Mouse (Mus musculus): ENCODE results near the gene Slc46a1. TPM values are rescaled to one million over a fixed set of nuclear protein-coding genes. Genes with fewer than 3 reads are reported as not detected.

The Slc46a1 gene
- total RNA-seq, 1 experiment from 2014 or later, result 0.25 TPM

- no peak for ATAC-seq (replicated peaks in 1 of 2; ENCODE audit: insufficient read depth in 1 of 2, low FRiP score in 2 of 2, low TSS enrichment in 1 of 2, low read depth in 1 of 2, poor library complexity in 2 of 2, severe bottlenecking in 2 of 2)
These were observed 17.3 kb upstream of the Slc46a1 start for GRCm38 (mm10) chr11:78448242-78448641.

- ATAC-seq (replicated peaks in 1 of 2; ENCODE audit: insufficient read depth in 1 of 2, low FRiP score in 2 of 2, low TSS enrichment in 1 of 2, low read depth in 1 of 2, poor library complexity in 2 of 2, severe bottlenecking in 2 of 2), result no peak
These were observed 15.2 kb upstream of the Slc46a1 start for GRCm38 (mm10) chr11:78450337-78450736.

- peak in 1 of 2 experiments; percentile 42; a peak in 1 of 4 replicates for ATAC-seq (replicated peaks in 1 of 2; ENCODE audit: insufficient read depth in 1 of 2, low FRiP score in 2 of 2, low TSS enrichment in 1 of 2, low read depth in 1 of 2, poor library complexity in 2 of 2, severe bottlenecking in 2 of 2)
These were observed 11.8 kb upstream of the Slc46a1 start for GRCm38 (mm10) chr11:78453675-78454074.

- ATAC-seq (replicated peaks in 1 of 2; ENCODE audit: insufficient read depth in 1 of 2, low FRiP score in 2 of 2, low TSS enrichment in 1 of 2, low read depth in 1 of 2, poor library complexity in 2 of 2, severe bottlenecking in 2 of 2), result no peak
These were observed 11.2 kb upstream of the Slc46a1 start for GRCm38 (mm10) chr11:78454276-78454675.

- peak in 1 of 2 experiments; percentile 69; a peak in 1 of 4 replicates for ATAC-seq (replicated peaks in 1 of 2; ENCODE audit: insufficient read depth in 1 of 2, low FRiP score in 2 of 2, low TSS enrichment in 1 of 2, low read depth in 1 of 2, poor library complexity in 2 of 2, severe bottlenecking in 2 of 2)
These were observed 10.2 kb upstream of the Slc46a1 start for GRCm38 (mm10) chr11:78455308-78455707.

- ATAC-seq (replicated peaks in 1 of 2; ENCODE audit: insufficient read depth in 1 of 2, low FRiP score in 2 of 2, low TSS enrichment in 1 of 2, low read depth in 1 of 2, poor library complexity in 2 of 2, severe bottlenecking in 2 of 2), result no peak
These were observed 6.8 kb upstream of the Slc46a1 start for GRCm38 (mm10) chr11:78458740-78459139.

- no peak for ATAC-seq (replicated peaks in 1 of 2; ENCODE audit: insufficient read depth in 1 of 2, low FRiP score in 2 of 2, low TSS enrichment in 1 of 2, low read depth in 1 of 2, poor library complexity in 2 of 2, severe bottlenecking in 2 of 2)
These were observed 3.6 kb upstream of the Slc46a1 start for GRCm38 (mm10) chr11:78461894-78462293.

GRCm38 (mm10) chr11:78462669-78463068 is 2.8 kb upstream of the Slc46a1 start:
- ATAC-seq (replicated peaks in 1 of 2; ENCODE audit: insufficient read depth in 1 of 2, low FRiP score in 2 of 2, low TSS enrichment in 1 of 2, low read depth in 1 of 2, poor library complexity in 2 of 2, severe bottlenecking in 2 of 2), result no peak

GRCm38 (mm10) chr11:78463286-78464036 is 2.0 kb upstream of the Slc46a1 start:
- ATAC-seq (replicated peaks in 1 of 2; ENCODE audit: insufficient read depth in 1 of 2, low FRiP score in 2 of 2, low TSS enrichment in 1 of 2, low read depth in 1 of 2, poor library complexity in 2 of 2, severe bottlenecking in 2 of 2), result no peak

- no peak for ATAC-seq (replicated peaks in 1 of 2; ENCODE audit: insufficient read depth in 1 of 2, low FRiP score in 2 of 2, low TSS enrichment in 1 of 2, low read depth in 1 of 2, poor library complexity in 2 of 2, severe bottlenecking in 2 of 2)
These were observed 381 bp upstream of the Slc46a1 start for GRCm38 (mm10) chr11:78465116-78465515.

- no peak for ATAC-seq (replicated peaks in 1 of 2; ENCODE audit: insufficient read depth in 1 of 2, low FRiP score in 2 of 2, low TSS enrichment in 1 of 2, low read depth in 1 of 2, poor library complexity in 2 of 2, severe bottlenecking in 2 of 2)
These were observed 880 bp downstream of the Slc46a1 start for GRCm38 (mm10) chr11:78466242-78466912.

- ATAC-seq (replicated peaks in 1 of 2; ENCODE audit: insufficient read depth in 1 of 2, low FRiP score in 2 of 2, low TSS enrichment in 1 of 2, low read depth in 1 of 2, poor library complexity in 2 of 2, severe bottlenecking in 2 of 2), result no peak
These were observed 2.0 kb downstream of the Slc46a1 start for GRCm38 (mm10) chr11:78467515-78467914.

GRCm38 (mm10) chr11:78467932-78468331 is 2.4 kb downstream of the Slc46a1 start:
- ATAC-seq (replicated peaks in 1 of 2; ENCODE audit: insufficient read depth in 1 of 2, low FRiP score in 2 of 2, low TSS enrichment in 1 of 2, low read depth in 1 of 2, poor library complexity in 2 of 2, severe bottlenecking in 2 of 2), result no peak

- no peak for ATAC-seq (replicated peaks in 1 of 2; ENCODE audit: insufficient read depth in 1 of 2, low FRiP score in 2 of 2, low TSS enrichment in 1 of 2, low read depth in 1 of 2, poor library complexity in 2 of 2, severe bottlenecking in 2 of 2)
These were observed 6.0 kb downstream of the Slc46a1 start for GRCm38 (mm10) chr11:78471326-78472103.

- ATAC-seq (replicated peaks in 1 of 2; ENCODE audit: insufficient read depth in 1 of 2, low FRiP score in 2 of 2, low TSS enrichment in 1 of 2, low read depth in 1 of 2, poor library complexity in 2 of 2, severe bottlenecking in 2 of 2), result no peak
These were observed 9.8 kb downstream of the Slc46a1 start for GRCm38 (mm10) chr11:78475289-78475688.

GRCm38 (mm10) chr11:78483639-78484038 is 18.1 kb downstream of the Slc46a1 start:
- no peak for ATAC-seq (replicated peaks in 1 of 2; ENCODE audit: insufficient read depth in 1 of 2, low FRiP score in 2 of 2, low TSS enrichment in 1 of 2, low read depth in 1 of 2, poor library complexity in 2 of 2, severe bottlenecking in 2 of 2)

GRCm38 (mm10) chr11:78488168-78488567 is 22.7 kb downstream of the Slc46a1 start:
- ATAC-seq (replicated peaks in 1 of 2; ENCODE audit: insufficient read depth in 1 of 2, low FRiP score in 2 of 2, low TSS enrichment in 1 of 2, low read depth in 1 of 2, poor library complexity in 2 of 2, severe bottlenecking in 2 of 2), result peak; percentile 34 to 49; a peak in 1 of 4 replicates

- ATAC-seq (replicated peaks in 1 of 2; ENCODE audit: insufficient read depth in 1 of 2, low FRiP score in 2 of 2, low TSS enrichment in 1 of 2, low read depth in 1 of 2, poor library complexity in 2 of 2, severe bottlenecking in 2 of 2), result peak in 1 of 2 experiments; percentile 32; a peak in 1 of 4 replicates
These were observed 25.3 kb downstream of the Slc46a1 start for GRCm38 (mm10) chr11:78490781-78491241.

All from hematopoietic stem cell, adult 5-6 weeks (primary cell).